ENCODE assay signal across 7 mouse cellular contexts in the genomic region with DNA sequence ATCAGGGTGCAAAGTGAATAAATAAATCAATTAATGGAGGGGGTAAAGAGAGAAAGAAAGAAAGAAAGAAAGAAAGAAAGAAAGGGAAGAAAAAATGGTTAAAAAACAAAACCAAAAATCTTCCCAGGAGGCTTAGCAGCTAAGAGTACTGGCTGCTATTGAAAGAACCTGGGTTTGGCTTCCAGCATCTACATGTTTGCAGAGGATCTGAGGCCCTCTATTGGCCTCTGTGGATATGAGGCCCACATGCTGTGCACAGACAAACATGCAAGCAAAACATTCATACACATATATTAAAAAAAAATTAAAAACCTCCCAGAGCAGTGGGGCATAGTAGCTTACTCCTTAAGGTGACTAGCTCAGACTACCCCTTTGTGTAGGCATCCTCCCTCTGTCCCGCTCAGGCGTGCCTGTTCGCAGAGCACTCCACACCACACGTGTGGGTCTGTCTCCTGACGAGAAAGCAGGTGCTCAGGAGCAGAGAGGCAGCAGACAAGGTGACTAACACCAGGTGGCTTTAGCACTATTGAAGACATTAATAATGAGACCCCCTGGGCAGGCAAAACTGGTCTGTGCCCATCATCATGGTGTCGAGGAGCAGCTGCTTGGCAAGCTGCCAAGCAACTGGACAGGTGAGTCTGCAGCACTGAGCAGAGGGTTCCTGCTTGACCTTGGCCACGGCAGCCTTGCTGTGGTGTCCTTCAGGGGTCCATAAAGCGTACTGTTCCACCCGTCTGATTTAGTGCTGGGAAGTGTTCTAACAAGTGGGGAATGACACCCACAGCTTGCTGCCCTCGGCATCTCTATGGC. TPM values are rescaled to one million over a fixed set of nuclear protein-coding genes. Genes with fewer than 3 reads are reported as not detected.
DNase-seq lines count a peak whose midpoint lies in the region; ATAC-seq and TF ChIP-seq lines count a peak whose summit lies in the region.

No protein-coding gene starts in this region.

- H3K4me2 ChIP-seq in forebrain, embryonic 16.5 days (ENCODE audit: low read length), result no peak overlapping the region
- H3K4me2 ChIP-seq in neural tube, embryonic 13.5 days, result no peak overlapping the region
- H3K4me2 ChIP-seq in heart, embryonic 12.5 days, result no peak overlapping the region
- no peak overlapping the region for H3K4me2 ChIP-seq in heart, embryonic 11.5 days

- H3K9me3 ChIP-seq in forebrain, embryonic 16.5 days (ENCODE audit: control insufficient read depth, low read length), result no peaks in the 10 kb centered on the region
- no peaks in the 10 kb centered on the region for H3K9me3 ChIP-seq in neural tube, embryonic 13.5 days
- no peaks in the 10 kb centered on the region for H3K9me3 ChIP-seq in heart, embryonic 12.5 days (replicated peaks)
- no peaks in the 10 kb centered on the region for H3K9me3 ChIP-seq in heart, embryonic 11.5 days (replicated peaks; ENCODE audit: control insufficient read depth, low read length)

- no peaks in the 10 kb centered on the region for H3K27me3 ChIP-seq in forebrain, embryonic 16.5 days (replicated peaks; ENCODE audit: control insufficient read depth, insufficient read depth, low read length)
- H3K27me3 ChIP-seq in neural tube, embryonic 13.5 days, result no peaks in the 10 kb centered on the region
- no peaks in the 10 kb centered on the region for H3K27me3 ChIP-seq in heart, embryonic 12.5 days (replicated peaks)
- no peaks in the 10 kb centered on the region for H3K27me3 ChIP-seq in heart, embryonic 11.5 days (ENCODE audit: control insufficient read depth, insufficient read depth, low read length)

- H3K4me1 ChIP-seq in forebrain, embryonic 16.5 days (replicated peaks; ENCODE audit: control insufficient read depth, insufficient read depth, low read length), result peaks cover 25% of the 10 kb centered on the region
- H3K4me1 ChIP-seq in neural tube, embryonic 13.5 days (replicated peaks), result peaks cover 59% of the 10 kb centered on the region
- H3K4me1 ChIP-seq in heart, embryonic 12.5 days (replicated peaks), result peaks cover 34% of the 10 kb centered on the region
- peaks cover 9% of the 10 kb centered on the region for H3K4me1 ChIP-seq in heart, embryonic 11.5 days (ENCODE audit: control insufficient read depth, insufficient read depth, low read length)

- no peaks in the 10 kb centered on the region for H3K36me3 ChIP-seq in forebrain, embryonic 16.5 days (ENCODE audit: control insufficient read depth, insufficient read depth)
- no peaks in the 10 kb centered on the region for H3K36me3 ChIP-seq in neural tube, embryonic 13.5 days
- H3K36me3 ChIP-seq in heart, embryonic 12.5 days, result no peaks in the 10 kb centered on the region
- no peaks in the 10 kb centered on the region for H3K36me3 ChIP-seq in heart, embryonic 11.5 days (ENCODE audit: control insufficient read depth, insufficient read depth, low read length)

- H3K4me3 ChIP-seq in layer of hippocampus, adult 2 months, result no peak overlapping the region
- no peak overlapping the region for H3K4me3 ChIP-seq in forebrain, embryonic 16.5 days (replicated peaks; ENCODE audit: low read length)
- H3K4me3 ChIP-seq in neural tube, embryonic 13.5 days, result no peak overlapping the region
- H3K4me3 ChIP-seq in heart, embryonic 12.5 days, result no peak overlapping the region
- no peak overlapping the region for H3K4me3 ChIP-seq in heart, embryonic 11.5 days (ENCODE audit: low read depth, low read length)

- WGBS in forebrain, embryonic 16.5 days, result 64% methylated on average over 10 of the region's 10 CpGs
- WGBS in neural tube, embryonic 13.5 days, result 52% methylated on average over 10 of the region's 10 CpGs
- 75% methylated on average over 10 of the region's 10 CpGs for WGBS in heart, embryonic 12.5 days
- WGBS in heart, embryonic 11.5 days (ENCODE audit: insufficient replicate concordance), result 72% methylated on average over 10 of the region's 10 CpGs

- H3K9ac ChIP-seq in forebrain, embryonic 16.5 days (replicated peaks; ENCODE audit: low read depth, low read length), result no peak overlapping the region
- no peak overlapping the region for H3K9ac ChIP-seq in neural tube, embryonic 13.5 days
- H3K9ac ChIP-seq in heart, embryonic 12.5 days, result no peak overlapping the region; the same call in 1 of the 2 replicates
- H3K9ac ChIP-seq in heart, embryonic 11.5 days (ENCODE audit: low read depth, low read length), result no peak overlapping the region

- peak overlapping the region; percentile 85 for H3K27ac ChIP-seq in layer of hippocampus, adult 2 months
- no peak overlapping the region; the same call in 1 of the 2 replicates for H3K27ac ChIP-seq in forebrain, embryonic 16.5 days (ENCODE audit: low read length)
- H3K27ac ChIP-seq in neural tube, embryonic 13.5 days (replicated peaks), result peak overlapping the region; percentile 81
- no peak overlapping the region for H3K27ac ChIP-seq in heart, embryonic 12.5 days (ENCODE audit: poor library complexity, severe bottlenecking)
- H3K27ac ChIP-seq in heart, embryonic 11.5 days (ENCODE audit: low read depth, low read length), result no peak overlapping the region

- TF ChIP-seq CTCF in layer of hippocampus, adult 2 months (conservative IDR thresholded peaks at IDR 0.05), result peak; percentile 67

- no peak for DNase-seq in layer of hippocampus, adult 2 months (ENCODE audit: low spot score in 2 of 2)
- no peak for DNase-seq in layer of hippocampus, postnatal 25 days (ENCODE audit: extremely low spot score in 1 of 2, low spot score in 1 of 2)
- DNase-seq in kidney, adult 18-20 months, result peak; percentile 58

- ATAC-seq in forebrain, embryonic 16.5 days, result 0 out of 2 replicates have a peak, but pooled peaks have one; percentile 36
- ATAC-seq in neural tube, embryonic 13.5 days (ENCODE audit: low read depth), result peak; percentile 66
- no peak for ATAC-seq in heart, embryonic 12.5 days (ENCODE audit: insufficient number of reproducible peaks, low FRiP score)
- ATAC-seq in heart, embryonic 11.5 days (replicated peaks; ENCODE audit: insufficient number of reproducible peaks, low FRiP score, low TSS enrichment), result no peak

RNA-seq across cellular contexts. Expression of a gene that starts 33.2 kb away (rescaled TPM):
- 100 to 1,000 TPM; 180 to 189 TPM for total RNA-seq in layer of hippocampus, adult 2 months (2021)
- 100 to 1,000 TPM; 170 to 175 TPM for total RNA-seq in layer of hippocampus, postnatal 25 days (2021)
- polyA plus RNA-seq in forebrain, embryonic 16.5 days (2015; fragmentation: Nextera tagmentation; extraction: Ambion mirVana), result 56.5 and 62.0 TPM in 2 replicates
- 52.8 and 61.4 TPM in 2 replicates for polyA plus RNA-seq in neural tube, embryonic 13.5 days (2015; fragmentation: Nextera tagmentation; extraction: Ambion mirVana)
- polyA plus RNA-seq in heart, embryonic 12.5 days (2016; fragmentation: Nextera tagmentation; extraction: Ambion mirVana), result 28.9 and 32.1 TPM in 2 replicates
- 14.7 and 16.0 TPM in 2 replicates for polyA plus RNA-seq in heart, embryonic 11.5 days (2014; fragmentation: Nextera tagmentation; extraction: Ambion mirVana)

RNA-seq across cellular contexts. Expression of a gene that starts 33.7 kb away (rescaled TPM):
- total RNA-seq in layer of hippocampus, adult 2 months (2021), result 1 to 10 TPM; 6.4 to 8.0 TPM
- total RNA-seq in layer of hippocampus, postnatal 25 days (2021), result 1 to 10 TPM; 5.3 to 5.9 TPM
- polyA plus RNA-seq in forebrain, embryonic 16.5 days (2015; fragmentation: Nextera tagmentation; extraction: Ambion mirVana), result 4.6 and 4.7 TPM in 2 replicates
- polyA plus RNA-seq in neural tube, embryonic 13.5 days (2015; fragmentation: Nextera tagmentation; extraction: Ambion mirVana), result 3.8 TPM in 2 replicates
- 1.6 and 2.3 TPM in 2 replicates for polyA plus RNA-seq in heart, embryonic 12.5 days (2016; fragmentation: Nextera tagmentation; extraction: Ambion mirVana)
- polyA plus RNA-seq in heart, embryonic 11.5 days (2014; fragmentation: Nextera tagmentation; extraction: Ambion mirVana), result 1.9 TPM in 2 replicates

Comparison
In these comparisons a context has a peak if more than half of its experiments do, and no peak if none do; other contexts are left out.
1. H3K27ac ChIP-seq: peak in layer of hippocampus, adult 2 months (single experiment) and neural tube, embryonic 13.5 days (single experiment); none in forebrain, embryonic 16.5 days (single experiment), heart, embryonic 12.5 days (single experiment) and heart, embryonic 11.5 days (single experiment).
2. ATAC-seq: peak in forebrain, embryonic 16.5 days (single experiment) and neural tube, embryonic 13.5 days (single experiment); none in heart, embryonic 12.5 days (single experiment) and heart, embryonic 11.5 days (single experiment).